Mouse (Mus musculus): ENCODE results near the gene Nans.

Gene Nans

GRCm38 (mm10) chr4:46489028-46489925 is at the start of gene Nans:
Gene Nans, plus strand, starts transcription at chr4:46489248.
- DNase-seq (ENCODE audit: low read depth, low spot score): peak; percentile 96

DNA sequence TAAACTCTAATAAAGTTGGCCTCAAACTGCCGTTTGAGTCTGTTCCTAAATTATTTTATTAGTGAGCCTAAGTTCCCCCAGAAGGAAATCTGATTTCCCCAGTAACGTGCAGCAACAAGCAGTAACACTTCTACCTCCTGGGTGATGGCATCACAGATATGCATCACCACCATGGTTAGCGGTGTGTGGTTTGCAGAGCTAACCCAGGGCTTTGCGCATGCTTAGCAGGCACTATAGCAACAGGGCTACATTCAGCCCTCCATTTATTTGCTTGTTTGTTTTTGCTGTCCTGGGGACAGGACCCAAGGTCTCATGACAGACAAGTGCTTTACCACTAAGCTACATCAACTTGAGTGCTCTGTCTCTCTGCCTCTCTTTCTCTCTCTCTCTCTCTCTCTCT is 46.5 kb upstream of the Nans start:
- DNase-seq (ENCODE audit: low read depth, low spot score): no peak

DNA sequence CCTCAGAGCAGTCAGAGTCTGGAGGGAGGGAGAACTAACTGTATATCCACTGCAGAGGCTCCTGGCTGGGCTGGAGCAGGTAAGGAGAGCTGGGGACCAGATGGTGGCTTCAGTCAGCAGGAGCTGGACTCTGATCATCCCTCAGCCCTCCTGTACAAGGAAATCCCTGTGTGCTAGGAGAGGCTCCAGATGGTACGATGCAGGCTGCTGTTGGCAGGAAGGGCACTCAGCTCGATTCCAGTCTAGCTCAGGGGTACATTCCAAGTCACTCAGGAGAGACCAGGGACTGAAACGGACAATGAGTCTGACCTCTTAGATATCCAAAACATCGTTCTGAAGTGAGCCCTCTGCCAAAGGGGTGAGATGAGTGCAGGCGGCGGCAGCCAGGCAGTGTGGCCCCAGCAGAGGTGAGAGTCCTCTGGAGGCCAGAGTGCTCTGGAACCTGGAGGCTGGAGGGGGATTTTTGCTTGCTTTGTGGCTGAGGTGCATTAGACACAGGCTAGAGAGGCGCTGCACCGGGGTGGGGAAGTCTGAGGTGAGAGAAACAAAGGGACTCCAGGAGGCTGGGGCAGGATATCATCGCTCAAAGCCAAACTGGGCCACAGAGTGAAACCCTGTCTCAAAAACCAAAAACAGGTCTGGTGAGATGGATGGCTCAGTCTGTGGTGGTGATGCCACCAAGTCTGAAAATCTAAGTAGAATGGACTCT is 43.7 kb upstream of the Nans start:
- no peak for DNase-seq (ENCODE audit: low read depth, low spot score)

DNA sequence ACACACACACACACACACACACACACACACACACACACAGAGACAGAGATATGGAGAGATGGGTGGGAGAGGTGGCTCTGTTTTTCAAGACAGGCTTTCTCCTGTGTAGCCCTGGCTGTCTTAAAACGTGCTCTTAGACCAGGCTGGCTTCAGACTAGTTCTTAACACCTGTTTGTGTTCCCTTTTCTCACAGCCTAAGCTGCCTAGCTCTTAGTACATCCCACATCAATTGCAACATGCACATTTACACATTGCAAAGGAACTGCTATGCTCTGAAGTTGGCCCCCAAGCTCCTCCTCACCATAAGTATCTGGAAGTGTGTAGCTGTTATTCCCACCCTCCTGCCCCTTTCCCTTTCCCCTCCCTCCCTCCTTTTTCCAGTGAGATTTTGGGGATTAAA is 41.6 kb upstream of the Nans start:
- peak; percentile 46 for DNase-seq (ENCODE audit: low read depth, low spot score)

DNA sequence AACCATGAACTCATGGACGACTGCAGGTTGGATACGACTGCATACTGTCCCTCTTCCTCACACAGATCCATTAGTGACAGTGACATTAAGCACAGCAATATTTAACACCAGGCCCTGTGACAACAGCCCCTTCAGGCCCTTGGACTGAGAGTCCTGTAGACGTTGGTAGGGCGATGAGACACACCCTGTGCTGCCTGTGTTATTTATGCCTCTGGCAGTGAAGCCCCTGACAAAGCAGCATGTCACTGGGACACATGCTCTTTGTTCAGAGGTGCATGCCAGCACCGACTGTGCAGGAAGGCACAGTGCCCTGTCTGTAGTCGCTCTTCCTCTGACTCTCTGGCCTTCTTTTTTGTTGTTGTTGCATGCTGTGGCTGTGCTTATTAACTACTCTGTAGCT is 40.2 kb upstream of the Nans start:
- peak; percentile 35 for DNase-seq (ENCODE audit: low read depth, low spot score)

- DNase-seq (ENCODE audit: low read depth, low spot score): peak; percentile 39
These were observed 39.0 kb upstream of the Nans start for GRCm38 (mm10) chr4:46450020-46450518.

GRCm38 (mm10) chr4:46450519-46451131 is 38.4 kb upstream of the Nans start, which contains the start of gene Anp32b:
Gene Anp32b, plus strand, starts transcription at chr4:46450902.
- peak; percentile 97 for DNase-seq (ENCODE audit: low read depth, low spot score)

DNA sequence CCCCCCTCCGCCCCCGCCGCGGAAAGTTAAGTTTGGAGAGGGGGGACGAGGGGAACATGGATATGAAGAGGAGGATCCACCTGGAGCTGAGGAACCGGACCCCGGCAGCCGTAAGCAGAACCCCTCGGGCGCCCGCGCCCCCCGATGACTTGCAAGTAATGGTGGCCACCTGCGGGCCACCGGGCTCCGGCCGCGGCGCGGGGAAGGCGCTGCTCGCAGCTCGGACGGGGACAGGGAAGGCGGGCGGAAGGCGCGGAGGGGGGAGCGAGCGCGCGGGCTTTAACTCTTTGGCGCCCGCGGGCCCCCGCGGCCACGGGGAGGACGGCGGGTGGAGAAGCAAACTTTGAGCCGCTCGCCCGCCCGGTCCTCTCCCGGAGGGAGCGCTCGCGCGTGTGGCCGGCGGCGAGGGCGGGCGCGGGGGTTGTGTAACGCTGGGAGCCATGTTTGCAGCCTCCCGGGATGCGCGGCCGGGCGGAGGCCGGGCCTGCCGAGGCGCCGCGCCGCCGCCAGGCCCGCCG is 37.7 kb upstream of the Nans start:
- DNase-seq (ENCODE audit: low read depth, low spot score): peak; percentile 74

- peak; percentile 73 for DNase-seq (ENCODE audit: low read depth, low spot score)
These were observed 37.1 kb upstream of the Nans start for GRCm38 (mm10) chr4:46451758-46452480.

GRCm38 (mm10) chr4:46452481-46452850 is 36.6 kb upstream of the Nans start:
- peak; percentile 86 for DNase-seq (ENCODE audit: low read depth, low spot score)

GRCm38 (mm10) chr4:46452855-46453719 is 36.0 kb upstream of the Nans start:
- peak; percentile 77 for DNase-seq (ENCODE audit: low read depth, low spot score)

DNA sequence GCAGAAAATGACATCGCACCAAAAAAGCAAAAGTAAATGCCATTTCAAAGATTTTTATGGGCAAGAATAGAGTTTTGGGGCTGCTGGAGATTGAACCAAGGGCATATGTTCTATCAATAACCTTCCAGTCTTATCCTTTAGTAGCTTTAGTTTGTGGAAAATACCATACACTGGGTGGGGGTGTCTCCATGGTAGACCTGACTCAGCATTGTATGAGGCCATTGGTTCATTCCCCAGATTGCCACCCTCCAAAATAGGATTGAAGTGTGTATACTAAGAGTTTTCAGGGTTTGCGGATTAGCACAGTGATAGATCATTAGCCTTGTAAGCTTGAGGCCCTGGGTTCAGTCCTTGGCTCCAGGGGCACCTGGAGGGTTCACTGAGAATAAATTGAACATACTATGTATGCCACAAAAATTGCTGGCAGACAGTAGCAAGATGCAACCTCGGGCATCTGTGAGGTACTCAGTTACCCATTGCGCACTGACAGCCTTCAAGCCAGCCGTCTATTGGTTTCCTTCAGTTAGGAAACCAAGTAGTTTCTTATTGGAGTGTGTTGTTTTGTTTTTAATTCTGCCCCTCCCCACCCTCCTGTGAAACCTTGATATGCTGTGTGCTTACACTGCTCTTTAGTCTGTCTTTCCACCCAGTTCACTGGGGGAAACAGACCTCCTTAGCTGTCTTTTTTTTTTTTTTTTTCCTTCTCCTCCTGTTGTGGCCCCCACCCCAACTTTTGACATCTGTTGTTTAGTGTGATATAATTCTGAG is 34.8 kb upstream of the Nans start:
- DNase-seq (ENCODE audit: low read depth, low spot score): peak; percentile 38

DNA sequence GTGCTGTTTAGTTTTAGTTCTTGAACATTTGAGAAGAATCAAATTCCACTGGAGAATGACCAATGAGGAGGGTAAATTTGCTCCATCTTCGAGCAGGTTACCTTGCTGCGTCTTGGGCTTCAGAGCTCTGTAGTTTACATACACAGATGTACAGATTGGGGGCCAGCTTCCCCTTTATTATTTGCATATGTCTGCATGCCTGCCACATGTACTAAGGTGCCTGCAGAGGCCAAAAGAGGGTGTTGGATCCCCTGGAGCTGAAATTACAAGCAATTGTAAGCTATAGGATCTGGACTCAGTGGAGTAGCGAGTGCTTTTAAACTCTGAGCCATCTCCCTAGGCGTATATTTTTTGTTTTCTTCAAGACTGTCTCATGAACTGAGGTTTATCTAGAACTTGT is 32.3 kb upstream of the Nans start:
- DNase-seq (ENCODE audit: low read depth, low spot score): peak; percentile 41

DNA sequence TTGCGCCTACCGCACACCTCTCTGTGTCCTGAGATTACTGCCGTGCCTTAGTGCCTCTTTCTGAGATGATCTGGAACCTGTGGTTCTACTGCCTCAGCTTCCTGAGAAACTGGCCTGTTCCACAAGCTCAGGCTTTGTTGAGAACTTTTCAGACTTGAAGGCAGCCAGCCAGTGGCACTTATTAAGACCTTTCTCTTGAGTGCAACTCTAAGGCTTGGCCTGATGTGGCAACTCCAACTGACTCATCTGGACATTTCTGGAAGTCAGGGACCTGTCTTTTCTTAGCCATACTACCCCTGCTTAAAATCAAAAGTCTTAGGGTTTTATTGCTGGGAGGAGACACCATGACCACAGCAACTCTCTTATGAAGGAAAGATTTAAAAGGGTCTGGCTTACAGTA is 31.9 kb upstream of the Nans start:
- DNase-seq (ENCODE audit: low read depth, low spot score): no peak

DNA sequence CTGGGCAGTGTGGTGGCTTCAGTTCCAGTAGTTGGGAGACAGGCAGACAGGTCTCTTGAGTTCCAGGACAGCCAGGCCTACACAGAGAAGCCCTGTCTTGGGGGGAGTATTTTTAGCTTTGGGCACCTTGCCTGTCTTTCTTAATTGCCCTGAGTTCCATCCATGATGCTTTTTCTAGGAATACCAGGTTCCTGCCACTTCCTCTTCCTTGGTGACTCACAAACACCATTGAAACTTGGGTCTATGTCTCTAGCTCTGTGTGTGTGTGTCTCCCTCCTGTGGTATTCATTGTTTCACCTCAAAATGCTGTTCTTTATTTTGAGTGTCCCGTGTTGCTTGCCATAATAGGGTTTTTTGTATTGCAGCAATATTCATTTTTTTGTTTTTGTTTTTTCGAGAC is 30.6 kb upstream of the Nans start:
- no peak for DNase-seq (ENCODE audit: low read depth, low spot score)

GRCm38 (mm10) chr4:46463130-46463830 is 25.8 kb upstream of the Nans start:
- peak; percentile 67 for DNase-seq (ENCODE audit: low read depth, low spot score)

GRCm38 (mm10) chr4:46465740-46466139 is 23.3 kb upstream of the Nans start:
- no peak for DNase-seq (ENCODE audit: low read depth, low spot score)

GRCm38 (mm10) chr4:46475101-46475500 is 13.9 kb upstream of the Nans start:
- DNase-seq (ENCODE audit: low read depth, low spot score): no peak

DNA sequence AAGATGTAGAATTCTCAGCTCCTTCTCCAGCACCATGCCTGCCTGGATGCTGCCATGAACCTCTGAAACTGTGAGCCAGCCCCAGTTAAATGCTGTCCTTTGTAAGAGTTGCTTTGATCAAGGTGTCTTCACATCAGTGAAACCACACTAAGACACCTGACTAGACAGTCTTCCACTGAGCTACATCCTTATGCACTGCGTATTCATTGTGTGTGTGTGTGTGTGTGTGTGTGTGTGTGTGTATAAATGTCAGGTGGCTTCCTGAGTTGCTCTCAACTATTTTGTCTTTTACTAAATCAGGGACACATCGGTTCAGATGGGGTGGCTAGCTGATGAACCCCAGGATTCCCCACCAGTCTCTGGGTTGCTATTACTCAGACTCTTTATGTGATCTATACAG is 10.0 kb upstream of the Nans start:
- no peak for DNase-seq (ENCODE audit: low read depth, low spot score)
